Mouse (Mus musculus) myocyte (in vitro differentiated cells): ENCODE data around the gene Rbm47.

Experiments
- MAX ChIP-seq: IDR thresholded peaks from one replicate; pipeline ENCODE4 v1.6.1; 2011; ENCODE audit warnings: low read depth, mild to moderate bottlenecking, control low read depth
- POLR2A ChIP-seq: IDR thresholded peaks from one replicate; pipeline ENCODE4 v1.6.1; 2011; ENCODE audit warnings: low read depth, mild to moderate bottlenecking, control low read depth, moderate library complexity; ENCODE audit not compliant: insufficient read length
- USF1 ChIP-seq: IDR thresholded peaks from one replicate; pipeline ENCODE4 v1.6.1; 2011; ENCODE audit warnings: low read depth, mild to moderate bottlenecking, control low read depth, moderate library complexity

DNA sequence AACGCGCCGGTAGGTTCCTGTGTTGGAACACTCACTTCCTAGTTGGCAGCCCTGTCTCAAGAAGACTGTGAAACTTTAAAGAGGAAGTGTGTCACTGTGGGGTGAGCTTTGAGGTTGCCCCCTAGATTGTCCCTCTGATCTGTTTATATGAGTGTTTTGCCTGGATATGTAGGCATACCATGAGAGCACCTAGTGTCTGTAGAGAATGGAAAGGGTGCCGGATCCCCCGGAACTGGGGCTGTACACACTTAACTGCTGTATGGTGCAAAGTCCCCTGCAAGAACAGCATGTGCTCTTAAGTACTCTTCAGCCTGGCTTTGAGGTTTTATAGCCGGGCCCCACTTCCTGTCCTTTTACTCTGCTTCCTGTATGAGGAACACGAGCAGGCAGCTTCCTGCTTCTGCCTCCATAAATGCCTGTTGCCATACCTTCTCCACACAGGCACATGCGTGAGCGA is 97.9 kb downstream of the Rbm47 start:
- no peak for TF ChIP-seq POLR2A
- TF ChIP-seq MAX: no peak
- TF ChIP-seq USF1: no peak
